Mouse (Mus musculus): ENCODE measurements around the gene Hbb-bt. TPM values are rescaled to one million over a fixed set of nuclear protein-coding genes. Genes with fewer than 3 reads are reported as not detected.
"Not testable (repeated sequence)": the region's sequence is repeated elsewhere in the genome, so short reads cannot be mapped to it uniquely, and the experiment has no call there.

Gene Hbb-bt
- polyA plus RNA-seq, 1 experiment from 2014 or later = 1,191 TPM

DNA sequence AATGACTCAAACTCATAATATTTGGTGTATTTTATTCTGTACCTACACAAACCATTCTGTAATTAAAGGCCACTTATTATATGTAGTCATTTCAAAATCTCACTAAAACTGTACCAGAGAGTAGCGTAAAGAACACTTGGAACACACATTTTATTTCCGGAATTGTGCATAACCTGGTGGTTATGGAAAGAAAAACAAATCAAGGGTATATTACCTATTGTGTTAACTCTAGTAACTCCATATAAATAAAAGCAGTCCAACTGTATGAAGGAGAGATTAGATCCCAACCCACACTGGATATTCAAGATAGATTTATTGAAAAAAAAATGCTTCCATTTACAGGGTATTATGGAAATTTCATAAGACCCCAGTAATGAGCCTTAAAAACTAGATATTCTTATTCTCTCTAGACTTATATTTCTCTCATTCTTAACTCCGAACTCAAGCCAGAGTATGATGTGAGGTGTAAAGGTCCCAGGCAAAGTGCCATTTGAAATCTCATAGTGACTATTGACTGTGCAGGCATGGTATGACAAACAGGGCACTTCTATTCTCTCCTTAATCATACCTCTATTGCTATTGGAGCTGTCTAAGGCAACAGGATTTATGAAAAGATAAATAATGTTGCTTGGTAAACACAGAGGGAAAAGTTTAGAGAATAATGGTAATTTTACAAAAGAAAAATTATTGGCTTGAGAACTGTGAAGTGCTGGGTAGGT lies 11.9 kb upstream of the Hbb-bt start:
- H3K4me3 ChIP-seq = no peak overlapping the region
- H3K9me3 ChIP-seq (replicated peaks) = no peaks in the 10 kb centered on the region
- no peaks in the 10 kb centered on the region for H3K36me3 ChIP-seq (ENCODE audit: poor library complexity, severe bottlenecking)
- no peak overlapping the region for H3K9ac ChIP-seq
- H3K27ac ChIP-seq = no peak overlapping the region
- no peak overlapping the region for H3K4me2 ChIP-seq
- 92% methylated on average over 3 of the region's 3 CpGs for WGBS
- H3K4me1 ChIP-seq = no peaks in the 10 kb centered on the region
- ATAC-seq = no peak
- no peaks in the 10 kb centered on the region for H3K27me3 ChIP-seq

DNA sequence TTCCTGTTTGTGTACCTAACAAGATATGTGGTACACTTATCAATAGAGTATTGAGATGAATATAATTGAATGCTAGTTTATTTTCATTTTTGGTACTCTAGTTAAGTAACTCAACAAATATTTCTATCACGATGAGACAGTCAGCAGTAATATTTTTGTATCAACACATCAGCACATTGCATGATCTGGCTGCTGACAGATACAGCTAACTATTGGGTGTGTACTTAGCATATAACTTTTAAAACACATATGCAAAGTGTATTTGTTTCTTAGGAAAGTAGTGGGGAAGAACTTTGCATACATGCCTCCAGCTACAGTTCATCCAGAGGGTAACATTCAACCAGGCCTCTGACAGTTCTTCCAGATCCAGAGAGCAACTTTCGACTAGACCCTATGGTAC lies 10.8 kb upstream of the Hbb-bt start:
- Histone ChIP-seq H3K4me1 (no peaks in the 10 kb centered on the region), H3K27ac (no peak overlapping the region), H3K9ac (no peak overlapping the region), H3K4me2 (no peak overlapping the region), H3K9me3 (replicated peaks) (no peaks in the 10 kb centered on the region), H3K27me3 (no peaks in the 10 kb centered on the region), H3K4me3 (no peak overlapping the region), H3K36me3 (ENCODE audit: poor library complexity, severe bottlenecking) (no peaks in the 10 kb centered on the region)
- WGBS = 86% methylated on average over 2 of the region's 2 CpGs
- no peak for ATAC-seq

DNA sequence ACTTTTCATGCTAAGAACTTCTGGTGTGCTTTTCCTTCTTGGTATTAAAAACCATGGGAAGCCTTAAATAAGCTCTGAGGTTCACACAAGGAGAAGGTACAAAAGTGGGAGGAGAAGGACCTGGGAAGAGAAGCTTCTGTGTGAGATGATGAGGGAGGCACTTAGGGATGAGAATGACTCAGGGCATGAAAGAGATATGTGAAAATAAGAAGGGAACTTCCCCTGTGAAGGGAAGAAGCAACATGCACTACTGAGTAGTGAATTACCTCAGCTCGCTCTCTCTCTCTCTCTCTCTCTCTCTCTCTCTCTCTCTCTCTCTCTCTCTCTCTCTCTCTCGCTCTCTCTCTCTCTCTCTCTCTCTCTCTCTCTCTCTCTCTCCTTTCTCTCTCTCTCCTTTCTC lies 1.3 kb upstream of the Hbb-bt start:
- not testable (repeated sequence) for H3K4me1 ChIP-seq; H3K4me3 ChIP-seq; H3K27ac ChIP-seq; H3K9ac ChIP-seq; H3K4me2 ChIP-seq; H3K36me3 ChIP-seq (ENCODE audit: poor library complexity, severe bottlenecking); ATAC-seq; H3K27me3 ChIP-seq; H3K9me3 ChIP-seq (replicated peaks)
- 80% methylated on average over 1 of the region's 2 CpGs for WGBS

DNA sequence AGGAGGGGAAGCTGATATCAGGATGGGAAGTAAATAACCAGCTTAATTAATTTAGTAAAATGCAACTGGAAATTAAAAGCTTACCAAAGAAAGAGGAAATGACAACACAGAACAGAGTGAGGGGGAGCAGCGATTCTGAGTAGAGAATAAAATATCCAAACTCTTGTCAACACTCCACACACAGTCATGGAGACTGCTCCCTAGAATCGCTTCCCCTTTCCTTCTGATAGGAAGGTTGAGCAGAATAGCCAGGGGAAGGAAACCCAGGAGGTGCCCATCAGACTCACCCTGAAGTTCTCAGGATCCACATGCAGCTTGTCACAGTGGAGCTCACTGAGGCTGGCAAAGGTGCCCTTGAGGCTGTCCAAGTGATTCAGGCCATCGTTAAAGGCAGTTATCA lies 644 bp downstream of the Hbb-bt start:
- not testable (repeated sequence) for H3K4me1 ChIP-seq; ATAC-seq; H3K9me3 ChIP-seq (replicated peaks); H3K27me3 ChIP-seq; H3K27ac ChIP-seq; H3K4me3 ChIP-seq; H3K4me2 ChIP-seq; H3K9ac ChIP-seq; H3K36me3 ChIP-seq (ENCODE audit: poor library complexity, severe bottlenecking)
- no CpG with 5 or more reads among the region's 3 CpGs for WGBS

DNA sequence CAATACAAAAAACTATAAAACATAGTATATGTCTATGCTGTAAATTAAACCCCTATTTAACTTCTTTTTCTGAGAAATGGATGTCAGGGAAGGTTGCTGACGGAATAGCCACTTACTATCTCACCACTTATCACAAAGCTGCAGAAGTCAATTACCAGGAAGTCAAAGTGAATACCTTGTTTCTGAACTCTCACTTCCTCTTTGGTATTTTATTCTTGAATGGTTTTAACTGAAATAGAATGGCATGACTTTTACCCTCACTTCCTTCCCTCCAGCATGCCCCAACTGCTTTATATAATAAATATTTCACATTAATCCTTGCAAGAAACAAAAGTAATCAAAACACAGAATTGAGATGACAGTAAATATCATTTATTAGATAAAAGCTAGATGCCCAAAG lies 1.6 kb downstream of the Hbb-bt start:
- no peak for ATAC-seq
- Histone ChIP-seq H3K4me2 (no peak overlapping the region), H3K4me1 (no peaks in the 10 kb centered on the region), H3K4me3 (no peak overlapping the region), H3K9ac (no peak overlapping the region), H3K9me3 (replicated peaks) (no peaks in the 10 kb centered on the region), H3K36me3 (ENCODE audit: poor library complexity, severe bottlenecking) (no peaks in the 10 kb centered on the region), H3K27me3 (no peaks in the 10 kb centered on the region), H3K27ac (no peak overlapping the region)
- 86% methylated on average over 1 of the region's 1 CpGs for WGBS

DNA sequence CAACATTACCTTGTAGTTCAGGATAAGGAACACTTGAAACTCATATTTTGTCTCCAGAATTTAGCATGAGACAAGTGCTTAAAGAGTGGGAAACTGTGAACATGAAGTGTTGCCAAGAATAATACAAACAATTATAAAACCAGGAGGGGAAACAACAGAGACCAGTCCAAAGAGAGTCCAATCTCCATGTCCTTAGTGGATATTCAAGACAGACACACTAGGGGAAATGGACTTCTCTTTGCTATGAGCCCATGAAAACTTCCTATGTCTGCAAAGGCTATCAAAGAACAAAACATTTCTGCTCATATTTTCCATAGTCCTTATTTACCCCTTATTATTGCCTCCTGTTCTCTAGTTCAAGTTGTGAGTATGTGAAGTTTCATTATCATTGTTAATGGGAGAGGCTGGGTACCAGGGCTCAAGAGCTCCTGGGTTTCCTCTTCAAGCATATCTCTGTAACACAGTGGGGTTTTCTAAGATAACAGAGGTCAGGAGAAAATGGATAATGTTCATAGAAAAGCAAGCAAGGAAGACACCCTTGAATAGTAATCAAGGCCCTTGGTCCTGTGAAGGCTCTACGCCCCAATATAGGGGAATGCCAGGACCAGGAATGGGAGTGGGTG lies 2.5 kb downstream of the Hbb-bt start:
- H3K27me3 ChIP-seq = no peaks in the 10 kb centered on the region
- no peak overlapping the region for H3K4me2 ChIP-seq
- H3K9ac ChIP-seq = no peak overlapping the region
- WGBS = 80% methylated on average over 1 of the region's 1 CpGs
- H3K4me3 ChIP-seq = no peak overlapping the region
- ATAC-seq = no peak
- H3K9me3 ChIP-seq (replicated peaks) = no peaks in the 10 kb centered on the region
- H3K4me1 ChIP-seq = no peaks in the 10 kb centered on the region
- H3K36me3 ChIP-seq (ENCODE audit: poor library complexity, severe bottlenecking) = no peaks in the 10 kb centered on the region
- H3K27ac ChIP-seq = no peak overlapping the region

DNA sequence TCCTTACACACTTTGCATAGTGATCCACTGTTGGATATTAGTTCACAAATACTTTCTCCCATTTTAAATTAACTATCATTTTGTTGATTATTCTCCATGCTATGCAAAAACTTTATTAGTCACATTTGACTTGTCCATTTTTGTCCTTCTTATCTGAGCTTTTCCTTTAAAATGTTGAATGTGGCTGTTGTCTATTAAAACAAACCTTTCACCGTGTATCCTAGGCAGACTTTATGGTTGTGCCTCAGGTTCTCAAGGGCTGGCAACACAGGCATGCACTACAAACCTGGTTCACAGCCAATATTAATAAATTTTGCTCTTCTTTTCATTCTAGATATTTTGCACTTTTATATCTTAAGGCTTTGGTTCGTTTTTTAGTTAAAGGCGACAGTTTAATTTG lies 3.0 kb downstream of the Hbb-bt start:
- Histone ChIP-seq H3K27ac (no peak overlapping the region), H3K4me3 (no peak overlapping the region), H3K4me2 (no peak overlapping the region), H3K27me3 (no peaks in the 10 kb centered on the region), H3K9ac (no peak overlapping the region), H3K4me1 (no peaks in the 10 kb centered on the region), H3K9me3 (replicated peaks) (no peaks in the 10 kb centered on the region), H3K36me3 (ENCODE audit: poor library complexity, severe bottlenecking) (no peaks in the 10 kb centered on the region)
- 83% methylated on average over 3 of the region's 3 CpGs for WGBS
- no peak for ATAC-seq

DNA sequence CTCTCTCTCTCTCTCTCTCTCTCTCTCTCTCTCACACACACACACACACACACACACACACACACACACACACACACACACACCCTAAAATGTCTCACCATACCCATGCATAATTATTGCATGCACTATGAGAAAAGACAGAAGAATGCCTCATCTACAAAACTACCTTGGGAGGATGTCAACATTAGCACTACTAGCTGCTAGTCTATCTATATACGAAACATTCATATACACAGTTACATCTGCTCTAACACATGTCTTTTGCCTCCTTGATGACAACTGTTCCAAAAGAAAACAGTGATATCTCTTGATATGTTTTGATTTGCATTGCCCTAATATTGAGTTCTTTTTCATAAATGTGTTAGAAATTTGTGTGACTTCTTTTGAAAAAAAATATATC lies 3.5 kb downstream of the Hbb-bt start:
- no peaks in the 10 kb centered on the region for H3K9me3 ChIP-seq (replicated peaks)
- no peak overlapping the region for H3K9ac ChIP-seq
- no peak overlapping the region for H3K4me3 ChIP-seq
- H3K4me1 ChIP-seq = no peaks in the 10 kb centered on the region
- H3K4me2 ChIP-seq = no peak overlapping the region
- no peak for ATAC-seq
- no peak overlapping the region for H3K27ac ChIP-seq
- no peaks in the 10 kb centered on the region for H3K36me3 ChIP-seq (ENCODE audit: poor library complexity, severe bottlenecking)
- no peaks in the 10 kb centered on the region for H3K27me3 ChIP-seq
- WGBS = 94% methylated on average over 1 of the region's 1 CpGs

DNA sequence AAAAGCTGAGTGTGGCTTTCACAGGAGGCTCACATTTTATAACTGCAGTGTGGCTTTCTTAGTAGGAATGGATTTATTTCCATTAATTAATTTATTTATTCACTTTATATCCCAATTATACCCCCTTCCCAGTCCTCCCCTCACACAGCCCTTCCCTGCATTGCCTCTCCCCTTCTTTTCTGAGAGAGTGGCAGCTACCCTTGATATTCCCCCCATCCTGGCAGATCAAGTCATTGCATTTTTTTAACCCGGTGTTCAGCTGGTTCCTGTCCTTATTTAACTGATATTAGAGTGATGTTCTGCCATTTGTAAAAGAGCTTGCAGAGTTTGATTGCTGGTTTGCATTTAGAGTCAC lies 4.0 kb downstream of the Hbb-bt start:
- H3K36me3 ChIP-seq (ENCODE audit: poor library complexity, severe bottlenecking) = no peaks in the 10 kb centered on the region
- no peak for ATAC-seq
- no peak overlapping the region for H3K4me3 ChIP-seq
- H3K27ac ChIP-seq = no peak overlapping the region
- WGBS = 62% methylated on average over 1 of the region's 1 CpGs
- no peaks in the 10 kb centered on the region for H3K9me3 ChIP-seq (replicated peaks)
- no peak overlapping the region for H3K4me2 ChIP-seq
- no peaks in the 10 kb centered on the region for H3K4me1 ChIP-seq
- no peak overlapping the region for H3K9ac ChIP-seq
- H3K27me3 ChIP-seq = no peaks in the 10 kb centered on the region

DNA sequence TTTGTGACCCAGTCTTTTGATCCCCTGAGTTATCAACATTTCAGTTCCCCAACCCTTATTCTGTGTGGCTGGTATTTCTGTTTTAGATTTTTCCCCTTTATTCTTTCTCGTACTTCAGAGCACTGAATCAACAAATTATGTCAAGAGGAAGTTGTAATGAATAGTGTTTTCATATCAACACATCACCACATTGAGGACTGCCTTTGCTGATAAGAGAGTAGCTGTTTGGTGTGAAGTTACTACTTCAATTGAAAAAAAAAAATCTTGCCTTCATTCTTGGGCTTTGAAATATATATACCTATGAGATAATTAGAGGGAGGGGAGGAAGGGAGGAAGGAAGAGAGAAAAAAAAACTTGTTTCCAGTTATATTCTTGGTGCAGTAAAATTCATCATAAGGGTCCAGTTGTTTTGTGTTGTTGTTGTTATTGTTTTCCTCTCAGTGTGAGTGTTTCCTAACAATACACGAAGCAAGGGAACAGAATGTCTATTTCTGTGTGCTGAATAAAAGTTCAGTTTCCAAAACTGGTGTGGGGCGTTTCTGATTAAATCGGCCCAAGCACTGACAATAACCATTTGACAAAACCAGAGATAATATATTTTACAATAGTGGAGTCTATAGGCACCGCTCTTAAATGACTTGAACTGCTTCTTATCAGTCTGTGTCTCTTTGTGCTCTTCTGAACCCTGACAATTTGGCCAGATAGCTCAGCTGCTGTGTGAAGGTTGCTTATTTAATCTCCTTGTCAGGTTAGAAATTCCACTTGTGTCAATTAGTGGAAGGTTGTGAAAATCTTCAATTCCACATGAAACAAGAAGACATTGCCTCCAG lies 4.6 kb downstream of the Hbb-bt start:
- Histone ChIP-seq H3K4me2 (no peak overlapping the region), H3K9ac (no peak overlapping the region), H3K27ac (no peak overlapping the region), H3K36me3 (ENCODE audit: poor library complexity, severe bottlenecking) (no peaks in the 10 kb centered on the region), H3K9me3 (replicated peaks) (no peaks in the 10 kb centered on the region), H3K4me3 (no peak overlapping the region), H3K27me3 (no peaks in the 10 kb centered on the region), H3K4me1 (no peaks in the 10 kb centered on the region)
- WGBS = 72% methylated on average over 5 of the region's 5 CpGs
- ATAC-seq = no peak

DNA sequence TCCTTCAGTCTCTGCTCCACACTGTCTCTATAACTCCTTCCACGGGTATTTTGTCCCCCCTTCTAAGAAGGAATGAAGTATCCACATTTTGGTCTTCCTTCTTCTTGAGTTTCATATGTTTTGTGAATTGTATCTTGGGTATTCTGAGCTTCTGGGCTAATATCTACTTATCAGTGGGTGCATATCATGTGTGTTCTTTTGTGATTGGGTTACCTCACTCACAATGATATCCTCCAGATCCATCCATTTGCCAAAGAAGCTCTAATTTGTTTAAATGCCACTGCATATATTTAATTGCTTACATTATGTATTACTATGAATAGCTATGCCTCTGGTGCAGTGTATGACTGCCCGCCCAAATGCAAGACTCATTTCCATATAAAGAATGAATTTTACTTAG lies 5.7 kb downstream of the Hbb-bt start:
- H3K9ac ChIP-seq; H3K36me3 ChIP-seq (ENCODE audit: poor library complexity, severe bottlenecking); ATAC-seq; H3K9me3 ChIP-seq (replicated peaks); H3K27me3 ChIP-seq; H3K4me2 ChIP-seq; H3K4me3 ChIP-seq; H3K27ac ChIP-seq; H3K4me1 ChIP-seq: not testable (repeated sequence)
- 69% methylated on average over 2 of the region's 2 CpGs for WGBS

DNA sequence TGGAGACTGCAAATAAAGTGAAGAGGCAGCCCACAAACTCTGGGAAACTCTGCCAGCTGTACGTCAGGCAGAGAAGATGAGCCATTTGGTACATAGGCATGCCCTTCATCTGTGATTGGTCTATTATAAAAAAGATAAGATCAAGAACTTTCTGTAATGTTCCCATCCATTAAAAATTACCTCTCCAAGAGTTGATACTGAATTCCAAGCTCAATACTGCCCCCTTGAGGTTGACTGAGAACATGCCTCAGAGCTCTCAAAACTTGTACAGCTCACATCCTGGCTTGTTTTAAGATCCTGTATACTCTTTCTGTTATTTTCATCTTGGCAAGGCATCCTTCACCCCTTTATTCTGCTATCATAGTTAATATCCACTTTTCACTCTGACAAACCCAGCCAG lies 6.9 kb downstream of the Hbb-bt start:
- 70% methylated on average over 1 of the region's 1 CpGs for WGBS

More for the DNA sequence above, 6.9 kb downstream of the Hbb-bt start:
- no peaks in the 10 kb centered on the region for H3K4me1 ChIP-seq
- no peak overlapping the region for H3K4me2 ChIP-seq
- no peak for ATAC-seq
- H3K36me3 ChIP-seq (ENCODE audit: poor library complexity, severe bottlenecking) = no peaks in the 10 kb centered on the region
- no peaks in the 10 kb centered on the region for H3K27me3 ChIP-seq
- no peak overlapping the region for H3K9ac ChIP-seq
- H3K4me3 ChIP-seq = no peak overlapping the region
- H3K27ac ChIP-seq = no peak overlapping the region
- H3K9me3 ChIP-seq (replicated peaks) = no peaks in the 10 kb centered on the region
